Mouse (Mus musculus): ENCODE data around the gene Cdc5l.

The Cdc5l gene

GRCm38 (mm10) chr17:45371042-45371441 lies 62.5 kb downstream of the Cdc5l start:
- no peak for DNase-seq (ENCODE audit: extremely low spot score, low read depth, low spot score)

GRCm38 (mm10) chr17:45370535-45370934 lies 63.0 kb downstream of the Cdc5l start:
- DNase-seq (ENCODE audit: extremely low spot score, low read depth, low spot score), result no peak

- DNase-seq (ENCODE audit: extremely low spot score, low read depth, low spot score), result no peak
These were observed 68.7 kb downstream of the Cdc5l start for GRCm38 (mm10) chr17:45364871-45365270.

- no peak for DNase-seq (ENCODE audit: extremely low spot score, low read depth, low spot score)
These were observed 72.6 kb downstream of the Cdc5l start for GRCm38 (mm10) chr17:45360950-45361349.

GRCm38 (mm10) chr17:45359443-45359842 lies 74.1 kb downstream of the Cdc5l start:
- DNase-seq (ENCODE audit: extremely low spot score, low read depth, low spot score), result no peak

GRCm38 (mm10) chr17:45356431-45356830 lies 77.1 kb downstream of the Cdc5l start:
- no peak for DNase-seq (ENCODE audit: extremely low spot score, low read depth, low spot score)

GRCm38 (mm10) chr17:45347951-45348350 lies 85.6 kb downstream of the Cdc5l start:
- no peak for DNase-seq (ENCODE audit: extremely low spot score, low read depth, low spot score)
